Mouse (Mus musculus) ES-E14 (cell line): Measurements from ENCODE around the gene Crebrf. TPM values are rescaled to one million over a fixed set of nuclear protein-coding genes. Genes with fewer than 3 reads are reported as not detected.

ENCODE experiments used
- DNase-seq: peaks from one replicate; pipeline ENCODE4 v3.0.0-alpha.2; 2013; ENCODE audit warnings: low read depth, low spot score
- H3K27ac ChIP-seq: 2 replicates; pipeline ENCODE4 v1.5.1; 2012; ENCODE audit warnings: low read depth, mild to moderate bottlenecking, low read length, moderate library complexity, mixed read lengths; ENCODE audit not compliant: poor library complexity, insufficient read depth, severe bottlenecking
- H3K36me3 ChIP-seq: 2 replicates; pipeline ENCODE4 v1.6.1; 2012; ENCODE audit warnings: mild to moderate bottlenecking, low read length, moderate library complexity, mixed read lengths; ENCODE audit not compliant: control insufficient read depth, poor library complexity, insufficient read depth, severe bottlenecking
- H3K4me1 ChIP-seq, 2 experiments: fragments of 150-350 bp in 1 of 2; sonication (generic) in 1 of 2; 2 replicates each; pipeline ENCODE4 v1.6.1; 2012; ENCODE audit warnings: low read length in 2 of 2, mild to moderate bottlenecking in 1 of 2, mixed read lengths in 1 of 2; ENCODE audit not compliant: control insufficient read depth in 2 of 2, insufficient read depth in 2 of 2, poor library complexity in 1 of 2
- H3K4me3 ChIP-seq, 2 experiments: fragments of 150-350 bp in 1 of 2; sonication (generic) in 1 of 2; 2 replicates each; pipeline ENCODE4 v1.5.1; 2012; ENCODE audit warnings: low read length in 2 of 2, low read depth in 1 of 2, mild to moderate bottlenecking in 1 of 2, mixed read lengths in 1 of 2; ENCODE audit not compliant: insufficient read depth in 1 of 2, poor library complexity in 1 of 2, severe bottlenecking in 1 of 2
- H3K9ac ChIP-seq: 2 replicates; pipeline ENCODE4 v1.6.1; 2012; ENCODE audit warnings: low read depth, mild to moderate bottlenecking, low read length, mixed read lengths; ENCODE audit not compliant: poor library complexity, insufficient read depth, severe bottlenecking
- H3K9me3 ChIP-seq: fragments of 150-350 bp; sonication (generic); 2 replicates; pipeline ENCODE4 v1.6.1; 2012; ENCODE audit warnings: low read depth, mild to moderate bottlenecking, low read length; ENCODE audit not compliant: control insufficient read depth, insufficient read depth
- CHD2 ChIP-seq: IDR thresholded peaks from 2 replicates; pipeline ENCODE4 v1.6.1; 2014; ENCODE audit warnings: mild to moderate bottlenecking, low read depth, low read length, inconsistent platforms
- HCFC1 ChIP-seq: IDR thresholded peaks from 2 replicates; pipeline ENCODE4 v1.6.1; 2012; ENCODE audit warnings: low read length, inconsistent platforms, borderline replicate concordance; ENCODE audit not compliant: insufficient read depth
- MAFK ChIP-seq: IDR thresholded peaks from 2 replicates; pipeline ENCODE4 v1.6.1; 2014; ENCODE audit warnings: mild to moderate bottlenecking, low read depth, low read length, inconsistent platforms; ENCODE audit not compliant: insufficient read depth
- ZC3H11A ChIP-seq: IDR thresholded peaks from 2 replicates; pipeline ENCODE4 v1.6.1; 2012; ENCODE audit warnings: low read depth, mild to moderate bottlenecking, inconsistent platforms, low read length, borderline replicate concordance
- ZNF384 ChIP-seq: IDR thresholded peaks from 2 replicates; pipeline ENCODE4 v1.6.1; 2012; ENCODE audit warnings: low read depth, low read length, inconsistent platforms
- in situ Hi-C, 2 experiments: fragments of 600-800 bp; cut with MboI; formaldehyde crosslinking; loops; one replicate each; pipeline ENCODE4 v1.15.1; 2025; ENCODE audit warnings: low sequenced_read_pairs in 2 of 2, inconsistent platforms in 1 of 2; ENCODE audit not compliant: unreplicated experiment in 2 of 2
- total RNA-seq: library from RNA; depleted of rRNA; stranded (reverse); fragments of 300-350 nt; gene quantifications from 2 replicates; pipeline ENCODE4 v1.2.3, GENCODE M21; 2012

The Crebrf gene
- total RNA-seq, 1 experiment: 16.6 TPM

DNA sequence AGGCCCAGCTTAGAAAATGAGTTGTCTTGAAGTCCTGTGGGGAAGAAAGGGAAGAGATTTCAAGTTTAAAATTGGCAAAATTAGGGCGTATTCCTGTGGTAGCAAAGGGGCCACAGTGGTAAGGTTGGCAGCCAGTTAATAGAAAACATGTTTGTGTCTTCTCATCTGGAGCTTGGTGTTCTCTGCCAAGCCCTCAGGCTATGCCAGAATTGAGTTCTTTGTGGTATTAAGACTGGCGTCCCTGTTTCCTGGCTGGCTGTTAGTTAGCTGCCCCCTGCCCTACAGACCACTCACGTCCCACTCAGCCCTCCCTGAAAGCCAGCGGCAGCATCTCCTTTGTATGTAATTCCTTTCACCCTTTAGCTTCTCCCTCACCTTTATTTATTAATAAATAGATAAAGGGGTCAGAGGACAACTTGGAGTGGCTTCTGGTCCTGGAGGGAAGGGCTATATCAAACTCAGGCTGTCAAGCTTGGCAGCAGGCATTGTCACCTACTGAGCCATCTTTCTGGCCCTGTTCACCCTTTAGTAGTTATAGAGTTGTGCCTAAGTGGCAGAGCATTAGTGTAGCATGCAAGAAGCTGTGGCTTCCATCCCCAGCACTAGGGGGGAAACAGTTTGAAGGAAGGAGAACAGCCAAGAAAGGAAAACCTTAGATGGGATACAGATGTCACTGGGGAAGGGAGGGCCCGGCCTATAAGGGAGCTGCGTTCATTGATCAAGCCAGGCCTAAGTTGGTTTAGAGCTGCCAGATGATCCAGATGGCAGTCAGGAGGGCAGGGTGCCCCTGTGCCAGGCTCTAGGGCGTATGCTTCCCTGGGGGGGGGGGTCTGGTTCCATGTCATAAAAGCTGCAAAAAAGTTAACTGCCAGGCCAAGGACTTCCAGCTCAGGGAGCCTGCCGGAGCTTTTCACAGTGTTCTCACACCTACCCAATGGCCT, 26.4 kb upstream of the Crebrf start:
- in situ Hi-C loops: loop anchor here in 1 of 2 experiments (25.0 kb wide), 1 partner anchor 198 kb away; no protein-coding TSS in a partner anchor
- Histone ChIP-seq H3K9me3 (no peaks in the 10 kb centered on the region), H3K36me3 (peaks cover 2% of the 10 kb centered on the region), H3K4me3 (no peak overlapping the region), H3K9ac (no peak overlapping the region), H3K4me1 (peaks cover 0 to 4% of the 10 kb centered on the region in 2 experiments; a peak in 2 of 4 replicates), H3K27ac (no peak overlapping the region)
- DNase-seq: no peak
- TF ChIP-seq HCFC1 (no peak), ZNF384 (no peak), CHD2 (no peak), ZC3H11A (no peak), MAFK (no peak)

DNA sequence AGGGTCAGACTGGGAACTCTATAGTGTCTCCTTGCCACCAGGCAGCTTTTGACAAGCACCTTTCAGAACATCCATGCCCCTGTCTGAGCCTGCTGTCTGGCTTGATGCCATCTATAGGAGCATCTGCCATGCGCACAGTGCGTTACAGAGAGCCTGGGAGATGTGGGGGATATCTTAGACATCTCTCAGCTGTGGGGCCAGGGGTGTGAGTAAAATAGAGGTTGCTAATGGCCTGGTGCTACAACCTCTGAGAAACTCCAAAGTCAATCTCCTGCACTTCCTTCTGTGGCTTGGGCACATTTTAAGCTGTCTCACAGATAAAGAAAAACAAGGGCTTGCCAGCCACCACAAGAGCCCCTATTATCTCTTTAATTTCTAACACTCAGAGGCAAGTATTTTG, 25.6 kb upstream of the Crebrf start:
- in situ Hi-C loops: loop anchor here in 1 of 2 experiments (25.0 kb wide), 1 partner anchor 197 kb away; no protein-coding TSS in a partner anchor
- H3K36me3 ChIP-seq: no peaks in the 10 kb centered on the region; the same call in none of the 2 replicates
- no peaks in the 10 kb centered on the region for H3K9me3 ChIP-seq
- H3K27ac ChIP-seq: no peak overlapping the region
- peaks cover 0 to 4% of the 10 kb centered on the region in 2 experiments; a peak in 2 of 4 replicates for H3K4me1 ChIP-seq
- no peak overlapping the region for H3K4me3 ChIP-seq
- TF ChIP-seq HCFC1: no peak
- H3K9ac ChIP-seq: no peak overlapping the region
- DNase-seq: no peak

DNA sequence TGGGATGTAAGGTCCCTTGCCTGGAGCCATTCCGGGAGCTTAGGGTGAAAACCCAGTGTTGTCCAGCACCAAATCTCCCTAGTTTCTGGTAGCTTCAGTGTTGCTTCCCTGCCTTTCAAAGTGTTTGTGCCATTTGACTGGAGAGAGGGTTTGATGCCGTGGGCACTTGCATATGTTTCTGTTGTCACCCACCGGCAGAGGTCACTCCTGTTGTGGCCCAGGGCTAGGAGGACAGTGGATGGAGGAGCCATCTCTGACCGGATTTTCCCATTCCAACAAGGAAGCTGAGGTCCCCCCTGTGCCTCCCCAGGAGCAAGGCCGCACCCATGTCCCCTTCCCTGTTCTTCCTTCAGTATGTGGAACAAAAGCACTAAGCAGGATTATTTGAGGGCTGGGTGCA, 25.2 kb upstream of the Crebrf start:
- no peaks in the 10 kb centered on the region for H3K9me3 ChIP-seq
- H3K27ac ChIP-seq: no peak overlapping the region
- H3K36me3 ChIP-seq: no peaks in the 10 kb centered on the region; the same call in 1 of the 2 replicates
- no peak for TF ChIP-seq CHD2
- TF ChIP-seq ZC3H11A: no peak
- no peak for TF ChIP-seq HCFC1
- TF ChIP-seq ZNF384: no peak
- no peak for TF ChIP-seq MAFK
- peaks cover 0 to 4% of the 10 kb centered on the region in 2 experiments; a peak in 2 of 4 replicates for H3K4me1 ChIP-seq
- no peak overlapping the region for H3K4me3 ChIP-seq
- no peak overlapping the region for H3K9ac ChIP-seq
- in situ Hi-C loops: loop anchor here in 1 of 2 experiments (25.0 kb wide), 1 partner anchor 197 kb away; no protein-coding TSS in a partner anchor
- no peak for DNase-seq

DNA sequence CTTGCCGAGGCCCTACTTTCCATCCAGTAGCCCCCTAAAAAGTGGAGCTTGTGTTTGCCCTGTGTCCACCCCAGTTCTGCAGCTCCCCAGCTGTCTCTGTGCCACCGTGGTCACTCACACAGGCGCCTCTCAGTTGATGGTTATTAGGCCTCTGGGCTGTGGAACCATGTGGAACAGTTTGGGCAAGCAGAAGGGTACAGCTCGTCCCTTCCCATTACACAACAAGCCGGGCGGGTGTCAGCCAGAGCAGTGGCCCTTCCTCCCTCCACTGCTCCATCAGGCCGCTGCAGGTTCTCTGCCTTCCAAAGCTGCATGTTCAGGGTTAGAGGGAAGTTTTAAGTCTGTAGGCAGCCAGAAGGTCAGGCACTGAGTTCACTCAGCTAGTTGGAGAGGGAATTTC, 24.3 kb upstream of the Crebrf start:
- no peaks in the 10 kb centered on the region for H3K9me3 ChIP-seq
- H3K27ac ChIP-seq: peak overlapping the region; percentile 12; the same call in 1 of the 2 replicates
- DNase-seq: no peak
- in situ Hi-C loops: loop anchor here in 1 of 2 experiments (25.0 kb wide), 1 partner anchor 196 kb away; no protein-coding TSS in a partner anchor
- H3K9ac ChIP-seq: no peak overlapping the region; the same call in 1 of the 2 replicates
- TF ChIP-seq CHD2: no peak
- TF ChIP-seq HCFC1: no peak
- TF ChIP-seq MAFK: no peak
- no peak for TF ChIP-seq ZC3H11A
- TF ChIP-seq ZNF384: no peak
- H3K36me3 ChIP-seq: no peaks in the 10 kb centered on the region; the same call in 1 of the 2 replicates
- H3K4me1 ChIP-seq: peaks cover 0 to 4% of the 10 kb centered on the region in 2 experiments; a peak in 2 of 4 replicates
- H3K4me3 ChIP-seq: no peak overlapping the region
